Mouse (Mus musculus) duodenum, adult 2 months (tissue): ENCODE results near the gene Tmem200a. TPM values are rescaled to one million over a fixed set of nuclear protein-coding genes. Genes with fewer than 3 reads are reported as not detected.

Experiments
- polyA plus RNA-seq: library from polyadenylated mRNA; depleted of rRNA; stranded (reverse); fragments of >200 nt; gene quantifications from 2 replicates; pipeline ENCODE4 v1.2.3, GENCODE M21; 2012; ENCODE audit warnings: low replicate concordance; rRNA removed

The Tmem200a gene
- polyA plus RNA-seq: 0.46 and 0.91 TPM in 2 replicates

DNA sequence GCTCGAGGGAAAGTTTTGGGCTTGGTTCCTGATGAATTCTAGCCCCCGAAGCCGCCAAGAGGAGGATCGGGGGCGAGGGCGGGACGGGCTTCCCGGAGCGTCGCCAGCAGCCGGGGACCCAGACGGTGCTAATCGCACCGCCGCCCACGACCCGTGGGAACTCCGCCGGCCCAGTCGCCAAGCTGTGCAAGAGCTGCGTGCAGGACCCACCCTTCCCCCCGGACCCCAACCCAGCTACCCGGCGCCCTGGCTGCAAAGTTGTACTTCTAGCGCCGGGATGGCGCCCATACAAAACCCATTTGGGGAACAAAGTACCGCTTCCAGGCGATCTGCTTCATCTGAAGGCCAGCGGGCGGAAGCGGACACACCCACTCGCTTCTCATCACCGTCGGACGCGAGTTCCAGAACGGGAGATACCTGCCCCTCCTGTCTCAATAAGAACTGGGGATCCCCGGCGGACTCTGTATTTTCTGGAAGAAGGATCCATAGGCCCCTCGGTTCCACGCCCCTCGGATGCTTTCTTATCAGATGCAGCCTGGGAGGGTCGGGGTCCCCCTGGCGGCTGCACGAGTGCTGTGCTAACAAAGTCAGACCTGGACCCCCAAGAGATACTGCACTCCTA is at the start of gene Tmem200a:
TSS of gene Tmem200a (minus strand) at position 532 of the 622 bp plus-strand sequence.

DNA sequence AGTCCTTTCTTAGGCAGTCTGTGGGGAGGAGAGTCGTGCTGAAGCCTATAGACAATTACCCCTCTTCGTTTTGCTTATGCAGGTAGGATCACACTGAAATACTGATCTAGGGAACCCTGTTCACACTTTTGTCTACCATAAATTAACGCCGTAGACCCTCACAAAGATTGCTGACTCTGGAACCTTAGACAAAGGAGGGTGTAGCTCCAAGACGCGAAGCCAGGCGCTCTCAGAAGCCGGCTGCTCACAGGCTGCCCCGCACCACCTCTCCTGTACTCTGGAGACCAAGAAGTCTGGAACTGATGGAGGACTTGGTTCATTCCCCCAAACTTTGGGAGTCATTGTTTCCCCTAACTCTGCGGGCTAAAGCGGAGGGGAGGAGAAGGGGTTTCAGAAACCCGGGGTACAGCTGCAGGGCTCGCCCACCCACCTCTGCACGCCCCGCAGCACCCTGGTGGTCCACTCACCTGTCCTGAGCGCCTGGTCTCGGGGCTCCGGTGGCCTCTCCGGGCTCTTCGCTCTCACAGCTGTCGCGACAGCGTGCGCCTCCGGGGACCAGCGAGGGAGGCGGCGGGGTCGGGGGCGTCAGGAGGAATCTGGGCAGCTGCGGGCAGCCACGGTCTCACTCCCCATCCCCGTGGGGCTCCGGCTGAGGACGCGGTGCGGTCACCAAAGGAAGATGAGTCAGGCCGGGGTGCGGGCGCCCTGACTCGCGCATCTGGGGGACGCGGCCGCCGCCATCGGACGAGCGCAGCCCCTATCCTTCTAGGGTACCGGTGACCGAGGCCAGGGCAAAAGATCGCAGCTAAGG is 976 bp downstream of the Tmem200a start, which contains the start of gene Gm9767:
TSS of gene Gm9767 (plus strand) at position 585 of the 811 bp plus-strand sequence.

Other genes with a start within 250 kb of the Tmem200a start
- gene Gm9767, start 797 bp downstream of the Tmem200a start, polyA plus RNA-seq: 0.14 TPM in 1 of 2 replicates, not detected in the other
- not detected in 2 replicates for gene Samd3, start 150.7 kb upstream of the Tmem200a start, polyA plus RNA-seq